Mouse (Mus musculus) brain, adult 10 weeks (tissue): ENCODE results near the gene Mup14. TPM values are rescaled to one million over a fixed set of nuclear protein-coding genes. Genes with fewer than 3 reads are reported as not detected.

Experiments used
- polyA plus RNA-seq: library from polyadenylated mRNA; stranded (reverse); fragments of 350-450 nt; fragmentation: Illumina TruSeq; extraction: RNeasy Lipid Tissue Mini Kit (QIAGEN cat#74804); gene quantifications from one replicate; pipeline ENCODE4 v1.2.3, GENCODE M21; 2015; ENCODE audit warnings: low read depth, low replicate concordance

The Mup14 gene
- polyA plus RNA-seq = 1.8 TPM

GRCm38 (mm10) chr4:61303900-61304299 lies at the start of gene Mup14:
TSS of gene Mup14 (minus strand) at chr4:61304000.

Other genes starting within 250 kb of the Mup14 start
- gene Mup13, start 75.7 kb downstream of the Mup14 start, polyA plus RNA-seq = 0.91 TPM
- gene Mup15, start 135.7 kb upstream of the Mup14 start, polyA plus RNA-seq = not detected
- gene Mup16, start 215.5 kb upstream of the Mup14 start, polyA plus RNA-seq = not detected